Mouse (Mus musculus) adrenal gland, postnatal 25 days (tissue): ENCODE data around the gene Adarb2. TPM values are rescaled to one million over a fixed set of nuclear protein-coding genes. Genes with fewer than 3 reads are reported as not detected.

Experiments
- DNase-seq: peaks from one replicate; pipeline ENCODE4 v3.0.0; 2021; ENCODE audit warnings: mixed read lengths
- total RNA-seq: library from RNA; stranded (reverse); gene quantifications from 2 replicates; pipeline ENCODE4 v1.2.3, GENCODE M21; 2021

Gene Adarb2
- total RNA-seq, 1 experiment from 2014 or later = 0.33 TPM

DNA sequence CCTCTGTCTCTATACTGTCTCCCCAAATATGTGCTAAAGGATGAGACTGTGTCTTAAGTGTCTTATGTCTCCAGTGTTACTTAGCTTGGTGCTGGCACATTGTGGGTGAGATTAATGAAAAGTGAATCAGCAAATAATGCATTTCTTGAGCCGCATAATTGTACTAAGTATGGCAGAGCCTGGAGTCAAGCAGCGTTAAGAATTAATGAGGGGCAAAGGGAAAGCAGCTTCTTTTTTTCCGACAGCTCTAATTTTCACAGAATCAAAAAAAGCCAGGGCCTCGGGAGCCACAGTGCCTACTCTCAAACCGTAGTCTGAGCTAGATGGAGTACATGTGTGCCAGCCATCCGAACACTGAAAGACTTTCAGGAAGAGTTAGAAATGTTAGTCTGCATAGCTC lies 488.8 kb downstream of the Adarb2 start:
- DNase-seq = no peak

DNA sequence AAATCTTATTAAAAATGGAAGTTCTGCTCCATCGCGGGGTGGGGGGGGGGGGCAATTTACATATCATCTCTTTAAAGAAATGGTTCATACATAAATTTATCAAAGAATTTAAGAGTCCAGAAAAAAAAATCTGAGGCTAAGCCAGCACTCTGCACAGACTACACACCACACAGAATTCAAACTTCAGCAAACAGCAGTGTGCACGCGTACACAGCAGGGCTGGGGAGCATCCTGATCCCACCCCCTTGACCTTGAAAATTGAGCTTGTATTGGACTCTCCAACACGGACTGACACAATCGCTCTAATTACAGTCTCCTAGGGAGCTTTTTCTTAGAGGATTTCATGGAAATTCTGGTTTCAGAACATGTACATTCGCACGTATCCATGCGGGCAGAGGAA lies 490.1 kb downstream of the Adarb2 start:
- DNase-seq = no peak

DNA sequence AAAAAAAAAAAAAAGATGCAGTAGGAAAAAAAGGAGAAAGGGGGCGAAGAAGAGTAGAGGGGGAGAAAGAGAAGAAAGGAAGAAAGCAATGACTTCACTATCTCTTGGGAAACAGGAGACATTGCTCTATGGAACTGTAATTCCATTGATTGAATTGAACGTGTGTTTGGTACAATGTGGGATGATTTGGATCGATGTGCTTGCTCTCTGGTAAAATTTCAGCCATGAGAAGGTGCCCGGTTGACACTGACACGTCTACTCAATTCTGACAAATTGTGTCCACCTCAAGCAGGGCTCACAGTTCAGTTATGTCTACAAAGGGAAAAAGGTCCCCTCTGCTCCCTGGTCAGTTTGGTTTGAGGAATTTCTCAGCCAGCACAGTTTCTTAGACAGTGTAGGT lies 495.8 kb downstream of the Adarb2 start:
- no peak for DNase-seq

DNA sequence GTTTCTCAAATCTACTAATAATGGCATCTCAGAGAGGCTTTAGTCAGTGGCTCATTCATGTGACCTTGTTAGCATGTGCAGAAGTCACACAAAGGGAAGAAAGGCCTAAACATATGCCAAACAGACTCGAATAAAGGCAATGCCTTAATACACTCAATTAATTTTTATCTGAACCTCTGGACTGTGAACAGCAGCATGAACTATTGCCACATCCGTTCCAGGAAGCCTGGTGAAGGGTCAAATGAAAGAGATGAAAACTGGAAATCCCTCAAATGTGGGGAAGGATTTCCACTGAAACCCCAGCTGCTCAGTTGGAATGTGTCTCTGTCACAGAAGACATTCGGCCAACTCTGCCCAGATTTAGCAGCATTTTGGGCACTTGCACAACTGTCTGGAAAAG lies 497.2 kb downstream of the Adarb2 start:
- DNase-seq = no peak

DNA sequence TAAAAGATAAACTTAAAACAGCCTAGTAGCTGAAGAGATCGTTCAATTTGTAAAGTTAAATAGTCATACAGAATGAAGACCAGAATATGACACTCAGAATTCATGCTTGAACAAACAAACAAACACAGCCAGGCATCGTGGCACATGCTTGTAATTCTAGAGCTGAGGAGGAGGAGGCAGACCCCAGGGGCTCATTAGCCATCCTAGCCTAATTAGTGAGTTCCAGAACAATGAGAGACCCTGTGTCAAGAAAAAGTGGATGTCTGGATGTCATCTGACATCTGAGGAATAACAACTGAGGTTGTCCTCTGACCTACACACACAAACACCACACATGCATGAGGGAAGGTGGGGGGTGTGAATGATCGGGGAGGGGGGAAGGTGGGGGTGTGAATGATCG lies 498.3 kb downstream of the Adarb2 start:
- DNase-seq = no peak

DNA sequence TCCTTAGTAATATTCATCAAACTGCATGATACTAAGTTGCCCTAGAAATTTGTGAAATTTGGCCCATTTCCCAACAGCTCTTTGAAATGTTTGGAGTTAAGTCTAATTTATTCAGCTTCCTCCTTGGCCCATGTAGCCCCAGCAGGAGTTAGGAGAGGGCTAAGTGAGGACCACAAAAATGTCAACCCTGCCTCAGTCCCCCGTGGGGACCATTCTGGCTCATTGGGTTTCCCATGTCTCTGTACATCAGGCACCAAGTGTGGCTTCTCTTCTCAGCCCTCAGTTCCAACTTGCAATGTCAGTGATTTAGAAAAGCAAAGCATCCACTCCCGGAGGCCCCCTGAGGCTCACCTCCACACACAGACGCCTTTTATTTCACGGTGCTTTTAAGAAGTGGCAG lies 502.6 kb downstream of the Adarb2 start:
- no peak for DNase-seq

DNA sequence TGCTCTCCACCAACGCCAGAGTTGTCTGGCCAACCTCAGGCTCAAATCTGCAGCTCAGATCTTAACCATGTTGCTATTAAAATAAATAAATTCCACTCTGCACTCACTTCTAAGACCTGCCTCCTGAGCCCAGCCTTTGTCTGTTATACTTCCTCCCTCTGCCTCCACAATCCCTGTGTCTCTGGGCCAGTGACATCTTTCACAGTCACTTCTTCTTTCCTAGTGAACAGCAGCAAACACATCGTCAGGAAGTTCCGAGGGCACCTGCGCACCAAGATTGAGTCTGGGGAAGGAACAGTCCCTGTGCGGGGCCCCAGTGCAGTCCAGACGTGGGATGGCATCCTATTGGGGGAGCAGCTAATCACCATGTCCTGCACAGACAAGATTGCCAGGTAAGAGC lies 510.7 kb downstream of the Adarb2 start:
- DNase-seq = no peak

DNA sequence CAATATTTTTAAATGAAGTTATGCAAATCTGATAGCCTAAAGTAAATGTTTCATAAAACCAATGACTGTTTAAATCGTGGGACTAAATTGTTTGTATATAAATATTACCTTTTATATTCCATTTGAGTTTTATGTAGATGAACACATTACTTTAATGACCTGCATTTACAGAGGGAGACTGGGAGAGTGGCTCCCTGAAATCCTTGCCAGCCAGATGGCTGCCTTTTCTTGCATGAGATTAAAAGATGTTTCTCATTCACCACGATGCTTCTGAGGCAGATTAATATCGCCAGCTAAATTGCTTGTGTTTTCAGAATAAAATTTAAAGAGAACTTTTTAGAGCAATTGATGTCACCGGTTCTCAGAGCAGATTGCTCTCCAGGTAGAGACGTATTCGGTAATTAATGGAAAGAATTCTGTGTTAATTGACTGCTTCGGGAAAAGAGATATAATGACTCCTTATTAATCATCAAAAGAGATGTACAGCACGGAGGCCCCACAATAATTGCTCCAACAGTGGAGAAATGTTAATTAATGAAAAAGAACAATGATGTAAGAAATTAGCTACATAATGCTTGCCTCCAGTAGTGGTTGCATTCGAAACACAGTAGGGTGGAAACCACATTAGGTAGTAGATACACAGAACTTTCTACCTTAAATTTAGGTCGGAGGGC lies 527.4 kb downstream of the Adarb2 start:
- no peak for DNase-seq

DNA sequence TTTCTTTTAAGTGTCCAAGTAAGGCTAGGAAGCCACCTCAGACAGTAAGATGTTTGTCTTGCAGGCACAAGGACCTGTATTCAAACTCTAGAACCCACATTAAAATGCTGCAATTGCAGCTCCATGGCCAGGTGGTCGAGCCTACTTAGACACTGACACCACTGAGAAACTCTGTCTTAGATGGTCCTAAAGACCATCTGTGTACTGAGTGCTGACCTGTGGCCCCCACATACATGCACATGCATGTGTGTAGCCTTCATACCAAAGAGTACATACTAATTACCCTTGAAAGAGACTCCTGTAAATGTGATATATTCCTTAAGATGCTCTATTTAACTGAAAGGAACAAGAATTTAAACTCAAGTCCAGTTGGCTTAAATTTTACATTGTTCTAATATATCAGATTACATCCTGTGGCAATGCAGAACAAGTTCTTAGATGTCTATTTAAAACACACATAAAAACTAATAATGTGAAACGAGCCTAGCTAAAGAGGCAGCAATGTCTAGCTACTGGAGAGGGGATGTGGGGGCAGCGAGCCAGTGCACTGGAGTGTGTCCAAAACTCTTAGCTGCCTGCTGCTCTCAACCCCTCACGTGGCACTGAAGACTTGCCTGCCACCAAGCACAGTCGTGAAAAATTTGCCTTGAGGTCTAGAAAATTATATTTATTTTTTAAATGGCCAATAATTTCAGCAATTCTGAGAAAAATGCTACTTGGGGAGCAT lies 534.6 kb downstream of the Adarb2 start:
- no peak for DNase-seq

DNA sequence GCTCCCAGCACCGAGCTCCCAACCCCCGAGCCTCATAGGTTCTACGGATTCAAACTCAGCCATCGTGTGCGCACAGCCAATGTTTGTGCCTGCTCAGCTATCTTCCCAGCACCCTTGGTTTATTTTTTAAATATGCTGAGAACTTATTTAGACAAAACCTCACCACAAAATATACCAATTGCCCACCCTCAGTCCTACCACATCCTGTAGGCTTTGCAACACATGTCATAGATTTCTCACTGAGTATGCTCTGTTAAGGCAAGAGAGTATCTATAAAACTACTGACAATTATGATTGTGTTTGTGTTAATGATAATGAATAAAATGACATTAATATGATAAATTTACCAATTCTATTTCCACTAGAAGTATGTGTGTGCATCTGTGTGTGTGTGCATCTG lies 540.1 kb downstream of the Adarb2 start:
- no peak for DNase-seq

DNA sequence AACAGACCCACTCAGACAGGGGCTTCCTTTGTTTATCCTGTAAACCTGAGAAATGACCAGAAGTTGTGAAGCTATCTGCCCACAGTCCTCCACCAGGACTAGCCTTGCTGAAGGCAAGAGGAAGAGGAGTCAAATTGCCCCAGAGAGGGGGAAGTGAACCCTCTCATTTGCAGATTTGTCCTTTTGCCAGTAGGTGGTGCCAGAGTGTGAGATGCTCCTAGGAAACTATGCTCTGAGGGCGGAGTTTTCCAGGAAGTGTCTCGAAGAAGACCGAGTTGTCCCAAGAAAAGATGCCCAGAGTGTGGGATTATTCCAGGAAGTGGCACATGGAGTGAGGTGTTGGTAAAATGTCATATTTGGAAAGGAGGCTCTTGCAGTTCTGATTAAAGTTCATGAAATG lies 541.9 kb downstream of the Adarb2 start:
- no peak for DNase-seq

DNA sequence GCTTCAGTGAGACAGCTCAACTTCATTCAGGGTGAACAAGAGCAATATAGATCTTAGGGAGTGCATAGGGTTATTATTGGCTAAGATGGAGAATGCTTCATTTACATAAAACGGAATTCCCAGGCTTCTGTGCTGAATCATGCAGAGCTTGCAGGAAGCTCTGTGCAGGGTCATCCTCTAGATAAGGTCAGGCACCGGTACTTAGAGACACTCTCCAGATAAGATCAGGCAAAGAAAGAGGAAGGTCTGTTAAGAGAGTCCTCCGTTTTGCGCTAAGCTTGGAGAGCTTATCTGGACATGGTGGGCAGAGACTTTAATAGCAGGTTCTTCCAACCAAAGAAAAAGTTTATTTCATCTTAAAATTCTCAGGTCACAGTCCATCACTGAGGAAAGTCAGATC lies 542.9 kb downstream of the Adarb2 start:
- no peak for DNase-seq

DNA sequence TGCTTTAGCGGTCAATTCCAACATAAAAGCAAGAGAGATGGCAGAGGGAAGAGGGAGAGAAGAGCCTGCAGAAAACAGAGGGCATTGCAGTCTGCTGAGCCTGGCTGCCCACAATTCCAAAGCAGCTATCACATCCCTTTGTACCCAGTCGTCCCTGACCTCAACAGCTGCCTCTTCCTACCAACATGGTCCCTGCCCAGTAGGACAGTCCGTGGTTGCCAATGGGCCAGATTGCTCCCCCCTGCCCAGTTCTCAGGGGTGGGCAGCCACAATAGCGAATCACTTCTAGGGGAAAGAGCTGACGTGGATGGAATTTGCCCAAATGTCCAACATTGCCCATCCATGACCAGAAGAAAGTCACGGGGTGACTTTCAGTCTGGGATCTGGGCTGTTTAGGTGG lies 546.8 kb downstream of the Adarb2 start:
- DNase-seq = no peak

DNA sequence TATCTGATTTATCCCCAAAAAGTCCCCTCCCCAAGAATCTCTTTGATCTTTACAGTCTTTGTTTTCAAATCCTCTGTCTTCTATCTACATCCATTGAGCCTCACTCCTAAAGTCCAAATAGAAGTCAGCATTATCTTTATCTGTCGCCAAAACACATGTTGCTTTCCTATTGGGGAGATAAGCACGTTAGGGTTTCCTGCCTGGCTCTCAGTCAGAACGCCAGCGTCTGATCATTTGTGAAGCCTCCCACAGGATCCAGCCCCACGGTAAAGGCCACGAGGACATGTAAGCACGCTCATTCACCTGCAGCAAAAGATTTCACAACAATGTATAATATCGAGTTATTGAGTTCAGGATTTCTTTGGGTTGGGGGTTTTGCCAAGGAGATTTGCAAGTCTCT lies 558.3 kb downstream of the Adarb2 start:
- no peak for DNase-seq

DNA sequence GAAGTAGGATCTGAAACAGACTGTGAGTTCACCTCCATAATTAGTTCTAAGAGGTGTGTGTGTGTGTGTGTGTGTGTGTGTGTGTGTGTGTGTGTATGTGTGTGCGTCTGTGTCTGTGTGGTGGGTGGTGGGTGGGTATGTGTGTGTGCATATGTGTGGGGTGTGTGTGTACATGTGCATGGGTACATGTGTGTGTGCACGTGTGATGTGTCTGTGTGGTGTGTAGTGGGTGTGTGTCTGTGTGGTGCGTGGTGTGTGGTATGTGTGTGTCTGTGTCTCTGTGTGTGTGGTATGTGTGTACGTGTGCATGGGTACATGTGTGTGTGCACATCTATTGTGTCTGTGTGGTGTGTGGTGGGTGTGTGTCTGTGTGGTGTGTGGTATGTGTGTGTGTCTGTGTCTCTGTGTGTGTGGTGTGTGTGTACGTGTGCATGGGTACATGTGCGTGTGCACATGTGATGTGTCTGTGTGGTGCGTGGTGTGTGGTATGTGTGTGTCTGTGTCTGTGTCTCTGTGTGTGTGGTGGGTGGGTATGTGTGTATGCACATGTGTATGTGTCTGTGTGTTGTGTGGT lies 567.1 kb downstream of the Adarb2 start:
- DNase-seq = no peak

DNA sequence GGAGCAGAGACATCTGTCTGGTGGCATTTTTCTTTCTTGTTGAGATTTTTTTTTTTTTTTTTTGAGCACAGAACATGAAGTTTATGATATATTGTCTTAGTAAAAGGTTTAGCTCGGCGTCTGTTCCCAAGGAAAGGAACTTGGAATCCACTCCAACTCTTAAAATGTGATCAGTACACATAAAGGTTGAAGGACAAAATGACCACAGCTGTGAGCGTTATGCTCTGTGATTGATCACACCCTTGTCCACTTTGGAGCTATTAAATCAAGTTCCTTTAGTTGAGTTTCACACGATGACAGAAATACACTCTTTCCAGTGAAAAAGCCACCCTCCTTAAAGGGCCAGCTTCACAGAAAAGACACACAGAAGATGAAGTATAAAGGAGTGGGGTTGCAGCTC lies 568.0 kb downstream of the Adarb2 start:
- no peak for DNase-seq

DNA sequence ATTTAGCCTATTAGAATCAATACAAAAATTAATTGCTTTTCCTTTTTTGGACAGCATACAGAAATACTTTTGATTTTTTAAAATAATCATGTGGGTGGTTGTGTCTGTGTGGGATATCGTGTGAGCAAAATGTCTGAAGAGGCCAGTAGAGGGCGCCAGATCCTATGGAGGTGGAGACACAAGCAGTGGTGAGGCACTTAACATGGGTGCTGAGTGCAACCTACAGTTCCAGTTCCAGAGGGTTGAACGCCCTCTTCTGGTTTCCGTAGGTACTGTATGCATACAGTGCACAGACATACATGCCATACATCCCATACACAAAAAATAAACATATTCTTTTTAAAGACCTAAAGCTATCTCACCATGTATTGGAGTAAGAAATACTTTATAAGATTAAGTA lies 577.8 kb downstream of the Adarb2 start:
- peak; percentile 58 for DNase-seq

DNA sequence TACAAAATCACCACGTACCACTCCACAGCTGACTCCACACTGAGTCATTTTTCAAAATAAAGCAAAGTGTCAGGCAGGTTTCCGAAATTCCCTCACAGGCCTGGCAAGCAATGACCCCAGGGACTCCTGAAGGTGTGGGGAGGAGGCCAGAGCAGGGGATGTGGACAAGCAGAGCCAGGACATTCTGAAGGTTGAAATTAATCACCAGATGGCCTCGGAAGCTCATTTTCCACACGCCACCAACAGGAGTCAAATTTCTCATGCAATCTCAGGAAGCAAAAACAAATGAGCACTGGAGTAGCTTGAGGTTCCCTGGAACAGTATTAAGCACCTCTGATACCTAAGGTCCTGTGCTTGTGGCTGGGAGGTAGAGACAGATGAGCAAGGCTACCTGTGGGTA lies 580.0 kb downstream of the Adarb2 start:
- DNase-seq = no peak

DNA sequence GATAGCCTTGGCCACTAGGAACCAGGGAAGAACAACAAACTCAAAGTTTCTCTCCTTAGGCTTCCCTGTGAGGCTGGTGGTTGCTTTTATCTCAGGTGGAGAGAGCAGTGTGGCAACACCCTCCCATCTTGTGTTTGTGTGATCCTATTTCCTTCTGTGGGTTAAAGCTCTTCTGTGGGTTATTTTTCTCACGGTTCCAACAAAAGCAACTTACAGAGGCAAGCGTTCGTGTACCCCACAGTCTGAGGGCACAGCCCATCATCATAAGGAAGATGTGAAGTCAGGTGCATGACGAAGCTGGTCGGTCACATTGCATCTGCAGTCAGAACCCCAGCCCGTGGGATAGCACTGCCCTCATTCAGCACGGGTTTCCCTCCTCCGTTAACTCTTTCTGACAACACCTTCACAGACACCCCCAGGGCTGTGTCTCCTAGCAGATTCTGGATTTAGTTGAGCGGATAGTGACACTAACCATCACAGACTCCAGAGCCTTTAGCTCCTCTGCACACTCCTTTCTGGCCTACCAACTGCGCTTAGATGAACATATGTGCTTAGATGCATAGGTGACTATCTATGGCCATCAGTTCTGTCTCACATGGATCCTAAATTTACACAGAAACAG lies 581.1 kb downstream of the Adarb2 start:
- DNase-seq = no peak

DNA sequence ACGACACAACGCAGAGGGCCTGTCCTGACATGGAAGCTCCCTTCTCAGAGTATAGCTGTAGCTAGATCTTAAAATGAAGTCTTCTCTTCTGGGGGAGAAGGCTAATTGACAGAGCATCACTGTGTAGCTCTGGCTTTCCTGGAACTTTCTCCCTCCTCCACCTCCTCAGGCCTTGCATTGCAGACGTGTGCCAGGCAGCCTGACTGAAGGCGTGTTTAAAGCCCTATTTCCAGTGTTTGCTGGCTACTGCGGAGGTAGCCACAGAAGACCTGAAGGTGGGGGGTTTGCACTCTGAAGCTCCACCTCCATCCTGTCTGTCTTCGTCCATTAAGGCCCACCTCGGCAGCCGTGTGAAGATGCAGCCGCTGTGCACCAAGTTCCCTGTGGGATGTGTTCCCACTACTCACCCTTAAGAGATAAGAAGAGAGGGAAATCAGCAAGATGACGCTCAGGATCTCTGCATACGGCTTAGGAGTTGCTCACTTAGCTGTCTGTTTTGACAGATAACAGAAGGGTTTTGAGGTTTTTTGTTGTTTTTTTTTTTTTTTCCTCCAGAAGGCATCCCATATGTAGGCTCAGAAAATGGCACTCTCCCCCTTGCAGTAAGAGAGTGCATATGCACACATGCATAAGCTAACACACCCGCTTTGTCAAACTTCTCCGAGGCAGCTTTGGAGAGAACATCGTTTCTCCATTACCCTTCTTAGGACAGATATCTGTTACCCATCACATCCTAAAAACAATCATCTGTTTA lies 581.8 kb downstream of the Adarb2 start:
- DNase-seq = no peak

DNA sequence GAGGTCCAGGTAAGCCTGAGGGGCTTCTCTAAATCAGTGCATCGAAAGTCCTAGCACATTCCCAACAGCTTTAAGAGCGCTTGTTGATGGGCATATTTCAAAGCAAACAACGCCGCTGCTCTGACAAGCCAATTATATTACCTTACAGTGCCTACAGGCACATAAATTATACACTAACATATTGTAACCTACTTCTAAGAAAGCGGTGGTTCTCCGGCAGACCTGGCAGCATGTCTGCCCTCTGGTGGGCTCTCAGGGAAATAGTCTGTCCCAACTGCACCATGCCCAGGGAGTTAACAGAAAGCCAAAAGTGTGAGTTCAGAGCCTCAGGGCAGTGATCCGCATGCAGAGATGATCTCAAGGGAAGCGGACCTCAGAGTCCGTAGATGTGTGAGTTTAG lies 582.5 kb downstream of the Adarb2 start:
- DNase-seq = peak; percentile 42

DNA sequence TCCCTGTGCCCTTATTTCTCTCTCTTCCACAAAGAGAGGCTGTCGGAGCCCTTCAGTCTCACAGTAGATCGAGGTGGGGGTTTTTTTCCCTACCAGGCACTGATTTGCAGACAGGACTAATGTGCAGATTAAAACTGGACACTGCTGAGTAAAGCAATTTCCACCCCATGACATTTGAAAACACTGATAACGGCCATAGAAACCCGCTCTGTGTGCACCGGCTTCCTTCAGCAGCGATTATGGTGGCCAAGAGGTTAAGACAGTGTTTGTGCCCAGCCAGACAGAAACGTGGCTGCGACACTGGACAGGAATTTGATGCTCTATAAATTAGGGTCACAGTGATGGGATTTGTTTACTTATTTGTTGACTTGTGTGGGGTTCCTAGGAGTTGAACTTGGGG lies 590.6 kb downstream of the Adarb2 start:
- DNase-seq = no peak

DNA sequence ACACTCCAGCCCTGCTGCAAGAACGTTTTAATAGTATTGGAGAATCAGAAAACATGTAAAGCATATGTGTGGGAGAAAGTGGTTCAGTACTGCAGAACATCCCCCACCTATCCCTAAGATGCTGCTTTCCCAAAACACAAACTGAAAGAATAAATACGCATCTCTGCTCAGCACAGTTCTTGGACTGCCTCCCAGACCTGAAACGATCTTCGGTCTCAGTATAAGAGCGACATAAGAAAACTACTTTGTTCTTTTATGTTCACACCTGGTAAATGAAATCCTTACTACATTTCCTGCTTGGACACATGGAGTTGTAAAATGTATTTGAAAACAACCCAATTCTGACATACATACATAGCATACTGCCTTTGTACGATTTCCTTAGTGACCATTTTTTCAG lies 597.9 kb downstream of the Adarb2 start:
- no peak for DNase-seq
